Mouse (Mus musculus): ENCODE data around the gene Ptprf.

Ptprf gene

DNA sequence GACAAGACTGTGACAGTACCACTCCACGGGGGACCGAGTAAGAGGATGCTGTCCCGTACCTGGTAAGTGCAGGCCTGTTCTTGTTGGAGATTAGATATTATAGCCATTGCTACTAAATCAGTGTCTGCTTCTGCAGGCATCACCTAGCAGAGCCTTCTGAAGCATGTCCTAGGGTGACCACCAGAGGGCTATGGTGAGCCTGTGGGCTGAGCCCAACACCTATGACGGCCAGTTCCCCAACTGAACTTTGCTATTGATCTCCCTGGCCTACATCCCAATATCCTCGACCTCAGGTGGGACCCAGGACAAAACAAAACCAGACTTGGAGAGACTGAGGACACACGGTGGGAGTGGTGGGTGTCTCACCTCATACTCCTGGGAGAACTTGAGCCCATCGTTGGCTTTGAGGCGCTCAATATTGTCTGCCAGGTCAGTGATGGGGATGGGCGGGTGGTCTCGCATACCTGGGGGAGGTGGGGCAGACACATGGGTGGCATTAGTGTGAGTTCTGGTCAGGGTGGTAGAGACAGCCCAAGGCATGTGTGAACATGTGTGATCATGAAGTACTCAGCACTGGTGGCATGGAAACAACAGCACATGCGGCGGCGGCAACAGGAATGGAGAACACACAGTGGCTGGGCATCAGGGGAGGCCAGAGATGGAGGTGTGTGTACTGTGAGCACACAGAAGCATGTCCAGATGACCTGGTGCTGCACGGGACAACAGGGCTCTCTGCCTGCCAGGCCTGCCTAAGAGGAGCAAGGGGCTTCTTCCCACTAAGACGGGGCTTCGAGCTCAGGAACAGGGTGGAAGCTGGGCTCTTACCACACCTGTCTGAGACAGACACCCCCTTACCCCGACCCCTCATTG lies 74.2 kb downstream of the Ptprf start:
- DNase-seq (ENCODE audit: low spot score in 2 of 2): peak in 1 of 2 experiments; percentile 45

DNA sequence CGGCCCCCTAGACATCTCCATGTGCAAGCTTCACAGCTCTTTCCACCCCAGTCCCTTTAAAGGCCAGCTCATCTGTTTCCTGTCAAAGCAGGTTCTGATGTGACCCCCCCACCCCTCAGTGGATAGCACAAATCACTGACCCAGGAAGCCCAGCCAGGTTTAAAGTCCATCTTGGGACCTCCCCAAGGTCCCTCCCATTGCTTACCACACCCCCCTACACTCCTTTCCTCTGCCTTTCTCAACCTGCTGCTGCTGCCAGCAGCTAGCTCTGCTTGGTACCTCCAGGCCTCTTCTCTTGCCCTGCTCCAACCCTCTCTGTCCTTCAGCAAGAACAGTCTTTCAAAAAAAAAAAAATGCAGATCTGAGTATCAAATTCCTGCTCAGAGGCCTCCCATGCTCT lies 76.3 kb downstream of the Ptprf start:
- DNase-seq (ENCODE audit: low spot score in 2 of 2): no peak

DNA sequence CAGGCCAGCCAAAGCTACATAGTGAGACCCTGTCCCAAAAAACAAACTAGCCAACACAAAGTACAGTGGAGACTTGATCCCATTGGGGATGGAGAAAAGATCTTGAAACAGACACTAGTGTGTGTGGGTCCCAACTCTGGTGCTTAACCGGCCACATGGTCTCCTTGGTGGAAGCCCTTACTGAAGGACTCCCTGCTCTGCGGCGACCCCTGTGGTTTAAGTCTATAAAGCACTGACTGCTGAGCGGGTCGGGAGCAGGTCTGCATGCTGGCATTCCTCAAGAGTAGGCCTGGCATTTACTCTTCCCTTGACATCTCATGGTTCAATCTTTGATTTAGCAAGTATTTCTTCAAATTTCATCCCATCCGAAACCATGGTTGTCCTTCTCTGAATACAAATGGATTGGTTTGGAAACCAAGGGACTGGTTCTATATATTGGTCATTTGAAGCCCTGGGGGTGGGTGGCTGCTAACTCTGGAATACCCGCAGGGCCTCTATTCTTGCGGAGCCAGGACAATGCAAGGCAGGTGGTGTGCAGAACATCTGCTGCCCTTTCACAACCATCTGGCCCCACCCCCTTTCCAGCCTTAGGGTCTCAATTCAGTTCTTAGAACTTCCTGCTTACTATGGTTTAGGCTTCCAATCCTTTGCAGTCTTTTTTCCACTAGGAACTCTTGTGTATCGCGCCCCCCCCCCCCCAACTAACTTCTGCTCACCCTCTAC lies 84.1 kb downstream of the Ptprf start:
- no peak for DNase-seq (ENCODE audit: low spot score in 2 of 2)

DNA sequence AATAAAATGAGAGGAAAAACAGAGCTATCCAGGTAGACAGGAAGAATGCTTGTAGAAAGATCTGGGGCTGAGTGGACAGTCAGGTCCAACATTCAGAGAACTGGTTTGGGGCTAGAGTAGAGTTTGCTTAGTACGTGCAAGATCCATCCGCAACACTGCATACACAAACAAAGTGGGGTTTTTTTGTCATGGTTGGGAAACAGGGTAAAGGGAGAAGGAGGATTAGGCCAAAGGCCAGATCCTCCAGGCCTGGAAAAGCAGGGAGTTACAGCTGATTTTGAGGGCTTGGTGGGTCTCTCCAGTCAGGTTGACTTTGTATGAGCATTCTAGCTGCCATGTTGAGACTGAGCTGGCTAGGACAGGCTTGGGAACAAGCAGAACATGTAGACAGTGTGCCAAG lies 85.3 kb downstream of the Ptprf start:
- no peak for DNase-seq (ENCODE audit: low spot score in 2 of 2)

DNA sequence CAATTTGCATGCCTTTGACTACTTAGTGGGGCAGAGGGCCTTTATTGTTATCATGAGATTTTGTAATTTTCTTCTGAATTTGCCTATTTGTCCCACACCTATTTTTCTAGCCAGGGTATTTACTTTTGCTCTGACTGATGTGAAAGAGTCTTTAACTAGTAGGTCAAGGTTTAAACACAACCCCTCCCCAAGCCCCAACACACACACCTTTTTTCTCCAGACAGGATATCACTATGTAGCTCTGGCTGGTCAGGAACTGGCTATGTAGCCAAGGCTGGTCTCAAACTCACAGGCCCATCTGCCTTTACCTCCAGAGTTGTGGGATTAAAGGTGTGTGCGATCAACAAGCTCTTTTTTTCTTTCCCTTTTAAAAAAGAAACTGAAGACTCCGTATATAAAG lies 92.1 kb downstream of the Ptprf start:
- no peak for DNase-seq (ENCODE audit: low spot score in 2 of 2)

DNA sequence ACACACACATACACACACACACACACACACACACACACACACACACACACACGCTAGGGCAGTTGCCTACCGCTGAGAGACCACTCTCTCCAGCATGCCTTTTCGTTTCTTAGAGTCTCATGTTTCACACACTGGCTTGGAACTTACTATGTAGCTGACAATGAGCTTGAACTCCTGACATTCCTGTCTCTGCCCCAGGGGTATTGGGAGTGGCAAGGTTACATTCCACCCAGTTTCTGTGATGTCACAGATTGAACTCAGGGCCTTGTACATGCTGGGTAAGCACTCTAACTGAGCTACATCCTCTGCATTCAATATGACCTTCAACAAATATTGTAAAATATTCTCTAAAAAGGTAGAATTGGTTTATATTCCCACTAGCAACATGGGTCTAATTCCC lies 92.6 kb downstream of the Ptprf start:
- no peak for DNase-seq (ENCODE audit: low spot score in 2 of 2)

DNA sequence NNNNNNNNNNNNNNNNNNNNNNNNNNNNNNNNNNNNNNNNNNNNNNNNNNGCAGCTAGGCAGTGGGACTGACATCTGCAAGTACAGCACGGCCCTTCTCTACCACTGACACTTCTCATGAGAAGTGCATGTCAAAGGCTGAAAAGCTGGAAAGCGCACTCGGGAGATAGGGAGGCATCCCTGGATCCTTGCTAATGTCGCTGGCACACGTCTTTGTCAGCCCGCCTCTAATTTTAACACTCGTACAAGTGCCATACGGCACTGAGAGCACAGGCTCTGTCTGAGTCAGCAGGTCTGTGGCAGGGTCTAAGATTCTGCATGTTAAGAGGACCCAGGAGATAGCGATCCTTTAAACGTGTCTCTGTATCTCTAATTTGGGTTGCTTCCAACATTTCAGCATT lies 95.0 kb downstream of the Ptprf start:
- no peak for DNase-seq (ENCODE audit: low spot score in 2 of 2)

DNA sequence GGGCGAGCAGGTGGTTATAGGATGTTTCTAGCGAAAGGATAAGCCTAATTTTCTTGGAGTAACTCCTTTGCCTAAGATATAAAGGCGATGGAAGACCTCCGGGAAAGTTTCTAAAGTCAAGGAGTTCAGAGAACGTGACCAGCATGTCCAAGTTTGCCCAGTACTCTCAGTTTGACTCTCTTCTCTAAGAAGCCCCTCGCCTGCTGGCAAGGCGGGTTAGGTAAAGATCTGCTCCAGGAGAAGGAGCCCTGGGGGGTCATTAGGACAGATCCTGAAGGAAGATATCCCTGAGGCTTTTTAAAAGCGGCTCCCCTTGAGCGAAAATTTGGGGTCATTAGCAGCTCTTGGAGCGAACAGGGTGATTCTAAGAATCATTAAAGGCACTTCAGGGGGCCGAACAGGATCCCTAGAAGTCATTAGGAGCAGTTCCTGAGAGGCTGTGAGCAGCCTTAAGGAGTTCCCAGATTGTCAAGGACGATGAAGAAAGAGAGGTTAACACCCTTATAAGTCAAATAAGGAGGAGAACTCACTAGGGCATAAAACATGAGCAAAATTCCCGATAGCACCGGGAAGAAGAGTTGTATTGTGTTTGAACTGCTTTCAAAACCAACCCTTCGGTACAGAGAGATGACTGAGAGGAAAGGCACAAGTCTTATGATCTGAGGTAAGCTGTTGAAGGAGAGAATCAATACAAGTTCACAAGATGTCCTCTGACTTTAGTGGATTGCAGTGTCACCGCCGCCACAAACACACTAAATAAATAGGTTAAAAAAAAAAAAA lies 110.7 kb downstream of the Ptprf start:
- no peak for DNase-seq (ENCODE audit: low spot score in 2 of 2)

DNA sequence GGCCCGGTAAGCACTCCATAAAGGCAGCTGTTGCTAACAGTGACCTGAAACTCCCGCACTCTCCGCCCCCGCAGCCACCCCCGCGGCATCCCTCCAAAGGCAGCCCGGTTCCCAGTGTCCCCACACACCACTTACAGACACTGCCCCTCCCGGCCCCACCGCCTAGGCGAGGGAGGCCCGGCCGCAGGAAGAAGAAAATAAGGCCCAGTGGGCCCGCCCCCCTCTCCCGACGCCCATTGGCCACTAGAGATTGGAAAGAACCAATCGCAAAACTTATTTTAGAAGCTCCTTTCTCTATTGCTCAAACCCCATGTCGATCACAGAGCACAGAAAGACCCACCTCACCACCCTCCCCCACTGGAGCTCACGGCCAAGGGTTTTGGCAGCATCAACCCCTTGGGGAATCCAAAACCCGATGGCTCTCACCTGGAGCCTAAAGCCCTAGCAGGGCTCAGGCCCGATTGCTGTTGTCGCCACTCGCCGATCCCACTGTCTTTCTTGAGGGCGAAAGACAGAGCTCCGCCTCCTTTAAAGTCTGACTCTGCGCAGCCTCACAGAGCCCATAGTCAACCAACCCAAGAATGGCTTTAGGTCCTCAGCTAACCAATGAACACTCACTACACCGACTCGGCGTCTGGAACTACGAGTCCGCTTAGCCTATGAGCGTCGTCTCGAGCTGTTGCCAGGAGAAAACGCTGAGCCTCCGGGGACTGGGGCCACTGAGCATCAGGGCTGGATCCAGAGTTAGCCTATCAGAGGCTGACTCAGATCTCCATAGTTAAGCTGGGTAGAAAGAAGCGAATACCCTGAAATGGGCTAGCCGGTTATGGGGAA lies 111.5 kb downstream of the Ptprf start, which contains the start of gene Kdm4a:
Kdm4a (minus strand) TSS at position 577 of the 834 bp plus-strand sequence.
- DNase-seq (ENCODE audit: low spot score in 2 of 2): peak; percentile 81

DNA sequence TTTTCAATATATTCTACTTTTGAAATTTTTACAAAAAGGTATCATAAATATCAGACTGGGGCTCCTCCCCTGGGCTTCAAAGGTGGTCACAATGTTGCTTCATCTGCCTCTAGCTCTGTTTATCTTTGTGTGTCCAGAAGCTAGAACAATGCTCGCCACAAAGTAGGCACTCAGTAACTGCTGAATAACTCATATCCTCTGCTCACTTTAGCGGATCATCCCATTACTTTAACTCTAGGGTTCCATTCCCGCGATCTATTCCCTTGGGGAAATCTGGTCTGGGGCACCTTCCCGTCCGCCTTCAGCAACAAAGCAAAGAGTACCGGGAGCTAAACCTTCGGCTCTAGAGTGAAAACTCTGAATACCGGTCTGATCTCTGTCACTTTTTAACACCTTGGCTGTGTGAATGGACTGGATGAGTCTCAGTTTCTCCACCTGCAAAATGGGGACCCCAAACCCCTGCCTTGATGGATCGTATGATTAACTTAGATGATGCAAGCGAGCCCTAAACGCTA lies 112.2 kb downstream of the Ptprf start:
- DNase-seq (ENCODE audit: low spot score in 2 of 2): no peak

DNA sequence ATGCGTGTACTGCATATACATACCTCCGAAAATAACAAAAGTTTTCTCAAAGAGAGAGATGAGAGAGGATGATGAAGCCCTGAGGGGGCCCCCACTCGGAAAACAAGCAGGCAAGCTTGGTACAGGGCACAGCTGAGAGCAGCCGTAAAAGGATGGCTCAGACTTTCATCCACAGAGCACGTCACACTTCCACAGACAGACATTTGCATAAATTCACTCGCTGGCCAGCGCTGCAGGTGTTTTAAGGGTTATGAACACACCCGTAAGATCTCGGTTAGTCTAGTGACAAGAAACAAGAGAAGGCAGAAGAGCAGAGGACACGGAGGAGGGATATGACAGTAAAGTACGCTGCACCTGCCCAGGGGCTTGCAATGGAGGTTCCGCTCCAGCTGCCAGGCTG lies 118.7 kb downstream of the Ptprf start:
- no peak for DNase-seq (ENCODE audit: low spot score in 2 of 2)

DNA sequence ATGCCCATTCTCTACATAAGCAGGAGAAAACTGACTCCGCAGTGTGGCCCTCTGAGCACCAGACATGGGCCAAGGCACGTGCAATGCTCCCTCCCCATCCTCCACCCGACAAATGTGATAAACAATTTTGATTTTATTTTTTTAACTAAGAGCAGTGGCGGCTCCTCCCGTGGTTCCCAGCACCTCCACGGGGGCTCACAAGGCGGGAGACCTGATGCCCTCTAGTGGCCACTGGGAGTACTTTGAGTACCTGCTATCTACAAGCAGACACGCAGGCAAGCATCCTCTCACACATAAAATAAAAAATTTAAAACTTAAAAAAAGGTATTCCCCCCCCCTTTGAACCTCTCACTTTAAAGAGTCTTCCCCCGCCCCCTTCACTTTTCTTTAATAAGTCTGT lies 120.2 kb downstream of the Ptprf start:
- no peak for DNase-seq (ENCODE audit: low spot score in 2 of 2)

DNA sequence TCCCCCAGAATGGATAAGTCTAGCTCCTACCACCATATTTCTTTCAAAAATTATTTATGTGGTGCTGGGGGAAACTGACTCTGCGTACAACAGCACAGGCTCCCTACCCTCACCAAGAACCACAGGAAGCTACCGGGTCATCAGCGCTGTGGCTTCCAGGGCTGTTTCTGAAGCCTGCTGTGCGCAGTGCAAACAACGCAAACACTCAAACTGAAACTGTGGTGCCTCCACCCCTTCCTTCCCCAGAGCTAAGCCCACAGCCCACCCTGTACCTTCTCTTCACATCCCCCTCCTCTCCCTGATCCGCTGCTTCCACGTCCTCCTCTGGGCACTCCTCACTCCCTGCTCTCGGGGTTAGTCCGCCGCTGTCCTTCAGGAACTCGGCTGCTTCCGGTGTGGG lies 129.1 kb downstream of the Ptprf start:
- no peak for DNase-seq (ENCODE audit: low spot score in 2 of 2)
